Mouse (Mus musculus): ENCODE data around the gene Smim5.
"Not testable (repeated sequence)": the region's sequence is repeated elsewhere in the genome, so short reads cannot be mapped to it uniquely, and the experiment has no call there.

The Smim5 gene

GRCm38 (mm10) chr11:115899486-115900266, at the start of gene Smim5:
Gene Smim5, plus strand, starts transcription at chr11:115899966.
- DNase-seq: no peak

DNA sequence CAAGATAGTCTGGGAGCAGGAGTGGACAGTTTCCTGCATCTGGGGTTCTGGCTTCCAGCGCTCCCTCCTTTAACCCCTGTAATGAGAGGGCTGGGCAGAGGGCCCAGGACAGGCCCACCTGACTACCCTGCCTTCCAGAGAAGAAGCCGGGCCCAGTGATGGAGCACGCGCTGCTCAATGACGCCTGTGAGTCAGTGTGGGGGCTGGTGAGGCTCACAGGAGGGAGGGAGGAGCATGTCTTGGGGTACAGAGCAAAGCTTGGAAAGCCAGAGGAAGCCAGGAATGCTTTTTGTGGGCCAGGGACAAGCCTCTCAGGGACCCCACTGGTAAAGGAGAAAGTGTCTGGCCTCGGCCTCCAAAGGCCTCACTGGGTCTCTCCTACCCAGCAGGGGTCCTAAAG, 45.1 kb upstream of the Smim5 start:
- peak; percentile 31 for DNase-seq

- DNase-seq: not testable (repeated sequence)
These were observed 42.6 kb upstream of the Smim5 start for GRCm38 (mm10) chr11:115857146-115857545.

DNA sequence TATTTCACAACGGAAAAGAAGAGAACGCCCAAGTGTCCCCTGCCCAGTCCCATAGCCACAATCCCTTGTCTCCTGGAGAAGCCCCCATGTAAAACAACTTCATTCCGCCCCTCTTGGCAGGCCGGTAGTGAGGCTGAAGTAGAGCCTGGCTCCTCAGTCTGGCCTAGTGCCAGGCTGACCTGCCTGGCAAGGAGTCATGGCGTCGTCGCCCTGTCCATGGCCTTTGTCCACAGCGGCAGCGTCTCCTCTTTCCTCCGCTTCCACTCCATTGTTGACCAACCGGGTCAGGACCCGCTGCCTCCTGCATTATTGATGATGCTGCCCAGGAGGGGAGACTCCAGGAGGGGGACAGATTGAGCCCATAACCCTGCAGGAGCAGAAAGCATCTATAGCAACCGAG, 41.8 kb upstream of the Smim5 start:
- no peak for DNase-seq

DNA sequence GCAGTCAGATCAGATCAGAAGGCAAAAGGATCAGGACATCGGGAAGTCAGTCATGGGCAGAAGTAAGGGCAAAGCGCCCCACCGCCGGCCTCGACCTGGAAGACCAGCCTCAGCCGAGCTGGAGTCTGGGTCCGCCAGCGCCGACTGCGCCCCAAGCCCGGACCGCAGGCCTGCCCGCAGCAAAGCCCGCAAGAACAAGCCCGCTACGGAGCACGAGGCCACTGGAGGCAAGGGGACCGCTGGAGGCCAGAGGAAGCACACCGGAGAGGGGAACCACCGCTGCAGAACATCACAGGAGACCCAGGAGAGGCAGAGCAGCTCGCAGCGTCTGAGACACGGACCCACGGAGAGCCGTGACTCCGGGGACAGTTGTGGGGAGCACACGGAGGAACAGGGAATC, 41.4 kb upstream of the Smim5 start, which contains the start of gene Myo15b:
Myo15b (plus strand) TSS at position 53 of the 400 bp plus-strand sequence.
- no peak for DNase-seq

DNA sequence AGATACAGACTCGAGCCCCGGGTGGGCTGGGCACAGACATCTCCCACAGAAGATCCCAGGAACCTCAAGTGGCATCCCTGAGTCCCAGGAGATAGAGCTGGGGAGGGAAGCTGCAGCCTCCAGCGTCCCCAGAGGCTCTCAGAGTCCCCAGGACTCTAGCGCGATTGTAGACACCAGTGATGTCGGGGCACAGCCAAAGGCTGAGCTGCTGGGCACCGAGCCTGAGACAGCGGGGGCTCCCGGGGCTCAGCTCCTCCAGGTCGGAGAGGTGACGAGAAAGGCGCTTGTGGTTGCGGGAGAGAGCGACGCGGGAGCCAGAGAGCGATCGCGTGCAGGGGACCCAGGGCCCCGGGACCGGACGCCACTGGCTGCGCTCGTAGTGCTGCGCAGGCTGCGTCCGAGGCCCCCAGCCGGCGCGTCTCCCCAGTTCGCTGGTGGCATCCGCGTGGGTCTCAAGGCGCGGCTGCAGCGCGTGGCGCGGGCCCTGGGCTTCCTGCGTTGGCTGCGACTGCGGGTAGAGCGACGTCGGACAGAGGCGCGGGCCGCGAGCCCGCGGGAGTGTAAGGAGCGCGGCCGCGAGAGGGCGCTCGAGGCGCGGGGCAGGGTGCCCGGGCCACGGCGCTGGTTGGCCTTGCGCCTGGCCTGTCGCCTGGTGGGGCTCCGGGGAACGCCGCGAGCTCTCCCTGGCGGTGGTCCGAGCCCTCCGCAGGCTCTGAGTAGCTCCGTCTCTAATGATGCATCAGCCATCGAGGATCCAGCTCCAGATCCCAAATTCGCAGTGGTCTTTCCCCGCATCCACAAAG, 40.4 kb upstream of the Smim5 start:
- peak; percentile 65 for DNase-seq

GRCm38 (mm10) chr11:115863895-115864294, 35.9 kb upstream of the Smim5 start:
- no peak for DNase-seq

GRCm38 (mm10) chr11:115869393-115869792, 30.4 kb upstream of the Smim5 start:
- DNase-seq: no peak

GRCm38 (mm10) chr11:115872437-115872836, 27.3 kb upstream of the Smim5 start:
- DNase-seq: no peak

GRCm38 (mm10) chr11:115875935-115876334, 23.8 kb upstream of the Smim5 start:
- no peak for DNase-seq

- DNase-seq: no peak
These were observed 23.3 kb upstream of the Smim5 start for GRCm38 (mm10) chr11:115876438-115876837.

DNA sequence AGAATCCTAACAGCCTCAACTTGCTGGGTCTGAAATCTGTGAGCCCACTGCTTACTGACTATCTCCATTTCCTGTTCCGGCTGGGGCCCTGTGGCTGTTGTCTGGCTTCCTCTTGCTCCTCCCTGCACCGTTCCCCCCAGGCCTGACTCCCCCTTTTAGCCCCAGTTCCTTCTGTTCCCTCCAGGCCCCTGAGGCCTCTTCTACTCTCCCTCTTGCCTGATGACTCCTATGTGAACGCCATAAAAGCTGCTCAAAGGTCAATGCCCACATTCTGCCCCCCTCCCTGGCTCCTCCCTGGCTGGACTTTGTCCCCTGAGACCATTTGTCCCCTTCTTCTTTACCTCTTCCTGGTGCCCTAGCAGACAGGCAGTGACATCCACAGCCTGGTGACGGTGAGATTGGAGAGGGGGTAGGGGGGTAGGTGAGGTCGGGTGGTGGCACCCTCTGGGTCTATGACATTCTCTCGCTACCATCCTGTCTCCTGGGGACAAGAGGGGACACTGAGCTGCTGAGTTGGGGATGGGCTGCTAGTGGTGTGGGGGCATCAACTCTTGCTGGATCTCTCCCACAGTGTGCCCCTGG, 22.5 kb upstream of the Smim5 start:
- DNase-seq: no peak

- no peak for DNase-seq
These were observed 21.7 kb upstream of the Smim5 start for GRCm38 (mm10) chr11:115878071-115878470.

DNA sequence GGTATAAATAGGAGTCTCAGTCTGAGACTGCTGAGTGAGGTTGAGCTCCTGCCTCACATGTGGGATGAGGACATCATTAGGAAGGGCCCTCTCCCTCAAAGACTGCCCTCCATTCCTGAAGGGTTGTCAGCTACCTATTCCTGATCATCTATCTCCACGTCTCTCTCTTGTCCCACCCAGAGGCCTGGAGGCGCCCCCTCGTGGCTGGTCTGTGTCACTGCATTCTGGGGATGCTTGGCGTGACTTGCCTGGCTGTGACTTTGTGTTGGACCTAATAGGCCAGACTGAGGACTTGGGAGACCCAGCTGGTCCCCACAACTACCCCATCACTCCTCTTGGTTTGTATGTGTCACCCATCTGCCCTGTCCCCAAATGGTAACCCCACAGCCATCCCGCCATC, 18.8 kb upstream of the Smim5 start:
- DNase-seq: no peak

DNA sequence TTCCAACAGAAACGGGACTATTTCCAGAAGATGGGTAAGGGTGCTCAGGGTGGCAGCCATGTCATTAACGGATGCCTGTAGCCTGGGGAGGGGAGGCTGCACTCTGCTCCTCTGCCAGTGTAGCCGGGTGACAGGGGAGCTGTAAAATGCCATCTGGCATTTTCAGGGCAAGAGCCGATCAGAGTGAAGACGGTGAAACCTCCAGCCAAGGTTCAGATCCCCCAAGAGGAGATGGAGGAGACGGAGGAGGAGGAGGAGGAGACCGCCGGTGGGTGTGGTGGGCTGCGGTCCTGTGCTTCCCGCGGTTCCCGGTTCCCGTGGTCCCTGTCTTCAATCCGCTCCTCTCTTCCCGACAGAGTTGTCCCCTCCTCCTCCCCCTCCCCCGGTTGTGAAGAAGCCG, 16.5 kb upstream of the Smim5 start:
- DNase-seq: no peak

DNA sequence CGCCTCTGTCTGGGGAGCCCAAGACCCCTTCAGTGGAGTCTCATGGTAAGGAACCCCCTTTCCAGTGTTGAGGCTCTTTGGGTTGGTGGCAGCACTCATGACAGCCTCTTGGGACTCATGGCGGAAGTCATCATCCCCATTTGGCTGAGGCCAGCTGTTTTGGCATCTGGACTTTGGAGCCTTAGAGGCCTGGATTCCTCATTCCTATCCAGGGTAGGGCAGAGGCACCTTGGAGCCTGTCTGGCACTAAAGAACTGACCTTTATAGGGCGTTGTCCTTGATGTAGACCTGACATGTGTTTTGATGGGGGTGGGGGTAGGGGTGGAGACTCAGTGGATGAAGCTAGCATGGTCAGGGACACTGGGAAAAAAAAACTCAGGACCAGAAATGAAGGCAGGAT, 15.4 kb upstream of the Smim5 start:
- no peak for DNase-seq

- no peak for DNase-seq
These were observed 14.5 kb upstream of the Smim5 start for GRCm38 (mm10) chr11:115885281-115885680.

- no peak for DNase-seq
These were observed 13.3 kb upstream of the Smim5 start for GRCm38 (mm10) chr11:115886446-115886845.

- no peak for DNase-seq
These were observed 11.7 kb upstream of the Smim5 start for GRCm38 (mm10) chr11:115888020-115888419.

- DNase-seq: no peak
These were observed 10.6 kb upstream of the Smim5 start for GRCm38 (mm10) chr11:115889159-115889558.

- DNase-seq: no peak
These were observed 7.6 kb upstream of the Smim5 start for GRCm38 (mm10) chr11:115892213-115892612.

GRCm38 (mm10) chr11:115893071-115893470, 6.7 kb upstream of the Smim5 start:
- DNase-seq: no peak

DNA sequence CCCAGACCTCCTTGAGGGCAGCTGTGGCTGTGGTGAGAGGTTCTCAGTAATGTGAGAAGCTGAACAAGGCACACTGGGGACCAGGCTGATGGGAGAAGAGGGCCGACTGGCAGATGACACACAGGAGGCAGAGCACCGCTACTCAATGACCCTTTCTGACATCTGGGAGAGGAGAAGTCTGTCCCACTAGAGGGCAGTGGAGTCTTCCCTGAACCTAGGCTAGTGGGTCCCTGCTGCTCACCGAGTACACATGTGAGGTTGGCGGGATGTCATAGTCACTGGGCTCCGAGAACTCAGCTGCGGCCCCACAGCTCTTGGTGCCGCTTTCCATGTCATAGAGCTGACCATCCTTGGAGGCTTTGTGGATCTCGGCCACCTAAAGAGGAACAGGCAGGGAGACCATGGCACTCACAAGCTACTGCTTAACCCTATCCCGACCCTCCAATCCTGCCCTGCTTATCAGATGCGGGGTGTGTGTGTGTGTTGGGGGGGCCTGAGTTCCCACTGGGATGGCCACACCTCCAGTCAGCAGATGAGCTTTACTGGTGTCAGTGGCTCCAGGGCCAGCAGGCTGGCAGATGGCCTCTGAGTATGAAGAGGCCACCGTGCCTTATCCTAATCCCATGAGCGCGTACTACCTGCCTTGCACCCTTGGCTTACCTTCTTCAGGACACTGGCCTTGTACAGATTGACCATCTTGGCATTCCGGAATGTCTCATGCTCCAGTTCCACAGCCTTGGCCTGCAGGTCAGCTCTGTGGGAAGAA, 4.8 kb upstream of the Smim5 start:
- DNase-seq: no peak
